ENCODE assay signal across 12 mouse cellular contexts in genomic region chr10:39612131-39612530, GRCm38 (mm10). TPM values are rescaled to one million over a fixed set of nuclear protein-coding genes. Genes with fewer than 3 reads are reported as not detected.
DNase-seq lines count a peak whose midpoint lies in the region; ATAC-seq and TF ChIP-seq lines count a peak whose summit lies in the region.
"Had no signal": no experiment of that assay in that cellular context is flagged by ENCODE, and none has a peak within 500 bp of the region (broad histone marks: within the 10 kb centered on the region; RNA-seq: fewer than 3 reads in every experiment).

No protein-coding gene starts in this region.

- no peaks in the 10 kb centered on the region; the same call in 1 of the 2 replicates for H3K79me2 ChIP-seq in liver, adult 2 months (ENCODE audit: control insufficient read depth, insufficient read depth, low read length)

- 26% methylated on average over 2 of the region's 2 CpGs for WGBS in liver, adult 2 months
- 73% methylated on average over 2 of the region's 2 CpGs for WGBS in embryonic facial prominence, embryonic 14.5 days
- 64% methylated on average over 2 of the region's 2 CpGs for WGBS in limb, embryonic 15.5 days

- H3K4me2 ChIP-seq in embryonic facial prominence, embryonic 14.5 days (ENCODE audit: low read depth, low read length), result 0 out of 2 replicates have a peak overlapping the region, but pooled peaks have one; percentile 68
- H3K4me2 ChIP-seq in limb, embryonic 15.5 days, result no peak overlapping the region

- H3K4me3 ChIP-seq in liver, adult 2 months (ENCODE audit: insufficient read depth, low read depth, low read length), result no peak overlapping the region
- no peak overlapping the region for H3K4me3 ChIP-seq in embryonic facial prominence, embryonic 14.5 days (ENCODE audit: low read depth, low read length)
- no peak overlapping the region for H3K4me3 ChIP-seq in limb, embryonic 15.5 days

- H3K27ac ChIP-seq in liver, adult 2 months (replicated peaks; ENCODE audit: insufficient read depth, low read depth, low read length), result peak overlapping the region; percentile 23; the same call in 1 of the 2 replicates
- peak overlapping the region; percentile 96 for H3K27ac ChIP-seq in embryonic facial prominence, embryonic 14.5 days (replicated peaks; ENCODE audit: low read depth, low read length)
- H3K27ac ChIP-seq in limb, embryonic 15.5 days, result peak overlapping the region; percentile 94
- H3K27ac ChIP-seq: hindbrain, embryonic 14.5 days had no signal

- H3K36me3 ChIP-seq in liver, adult 2 months (ENCODE audit: control insufficient read depth, insufficient read depth, low read length), result no peaks in the 10 kb centered on the region
- H3K36me3 ChIP-seq in embryonic facial prominence, embryonic 14.5 days (ENCODE audit: control insufficient read depth, insufficient read depth, low read length), result no peaks in the 10 kb centered on the region
- H3K36me3 ChIP-seq in limb, embryonic 15.5 days, result 0 out of 2 replicates have a peak, but pooled peaks cover 2% of the 10 kb centered on the region
- H3K36me3 ChIP-seq: midbrain, embryonic 10.5 days had no signal

- no peak for ATAC-seq in embryonic facial prominence, embryonic 14.5 days (ENCODE audit: low read depth)
- no peak for ATAC-seq in limb, embryonic 15.5 days (ENCODE audit: insufficient number of reproducible peaks, low FRiP score, low TSS enrichment, low read depth)
- ATAC-seq: forebrain, embryonic 14.5 days had no signal

- H3K4me1 ChIP-seq in liver, adult 2 months (ENCODE audit: control insufficient read depth, insufficient read depth, low read length), result peaks cover 21% of the 10 kb centered on the region
- peaks cover 36% of the 10 kb centered on the region for H3K4me1 ChIP-seq in embryonic facial prominence, embryonic 14.5 days (ENCODE audit: control insufficient read depth, insufficient read depth, low read length)
- H3K4me1 ChIP-seq in limb, embryonic 15.5 days, result peaks cover 47% of the 10 kb centered on the region

- H3K9me3 ChIP-seq in embryonic facial prominence, embryonic 14.5 days (ENCODE audit: control insufficient read depth, low read length), result 0 out of 2 replicates have a peak, but pooled peaks cover 5% of the 10 kb centered on the region
- no peaks in the 10 kb centered on the region for H3K9me3 ChIP-seq in limb, embryonic 15.5 days
- H3K9me3 ChIP-seq: midbrain, embryonic 10.5 days had no signal

- no peaks in the 10 kb centered on the region; the same call in 1 of the 2 replicates for H3K27me3 ChIP-seq in liver, adult 2 months (ENCODE audit: control insufficient read depth, insufficient read depth, low read length)
- H3K27me3 ChIP-seq in embryonic facial prominence, embryonic 14.5 days (replicated peaks; ENCODE audit: control insufficient read depth, insufficient read depth, low read length), result no peaks in the 10 kb centered on the region
- H3K27me3 ChIP-seq in limb, embryonic 15.5 days, result no peaks in the 10 kb centered on the region

- peak; percentile 44 for DNase-seq in liver, adult 2 months (ENCODE audit: extremely low read depth, low read depth, low spot score)
- DNase-seq in liver (no peak), adipocyte (ENCODE audit: low spot score) (peak; percentile 58)
- DNase-seq in embryonic facial prominence, embryonic 14.5 days (ENCODE audit: low spot score), result no peak
- no peak for DNase-seq in layer of hippocampus, postnatal 10 days (ENCODE audit: low spot score in 2 of 2)
- DNase-seq in yolk sac, embryonic 10.5 days (ENCODE audit: low spot score), result no peak
- DNase-seq: gastrocnemius, postnatal 14 days; layer of hippocampus, adult 9-11 months had no signal

- H3K9ac ChIP-seq in liver, adult 2 months (ENCODE audit: low read depth, low read length), result no peak overlapping the region
- no peak overlapping the region for H3K9ac ChIP-seq in embryonic facial prominence, embryonic 14.5 days (ENCODE audit: low read depth, low read length)
- no peak overlapping the region for H3K9ac ChIP-seq in limb, embryonic 15.5 days
- H3K9ac ChIP-seq: hindbrain, embryonic 14.5 days had no signal

- no peak for TF ChIP-seq CTCF in liver, adult 2 months (IDR thresholded peaks at IDR 0.05; ENCODE audit: low read depth, low read length)

- TF ChIP-seq POLR2A in liver, adult 2 months (IDR thresholded peaks at IDR 0.05; ENCODE audit: extremely low read depth, insufficient read depth, low read length), result no peak

RNA-seq across cellular contexts. Expression of gene Traf3ip2, which starts 0.6 kb away (rescaled TPM):
- total RNA-seq in liver, adult 2 months (2014; rRNA removed), result 0.74 and 1.8 TPM in 2 replicates
- polyA plus RNA-seq in liver, adult 2 months (2012; rRNA removed), result 3.4 and 4.4 TPM in 2 replicates
- 12.5 and 12.9 TPM in 2 replicates for polyA plus RNA-seq in embryonic facial prominence, embryonic 14.5 days (2014; fragmentation: Nextera tagmentation; extraction: Ambion mirVana)
- 14.9 and 15.5 TPM in 2 replicates for polyA plus RNA-seq in limb, embryonic 15.5 days (2015; fragmentation: Nextera tagmentation; extraction: Ambion mirVana)
- total RNA-seq in layer of hippocampus, postnatal 10 days (2021), result 1 to 10 TPM; 1.9 to 2.0 TPM

Comparison
In these comparisons a context has a peak if more than half of its experiments do, and no peak if none do; other contexts are left out.
1. DNase-seq: peak in liver, adult 2 months (single experiment) and adipocyte (single experiment); none in liver (single experiment), embryonic facial prominence, embryonic 14.5 days (single experiment), layer of hippocampus, postnatal 10 days (0 of 2) and yolk sac, embryonic 10.5 days (single experiment).
2. H3K27ac ChIP-seq: peak in every context shown above with its lines; median percentile 96 in embryonic facial prominence, embryonic 14.5 days; 94 in limb, embryonic 15.5 days; 23 in liver, adult 2 months.